Mouse (Mus musculus) monocyte, adult 2 months (primary cell): ENCODE measurements around the gene Cdcp2.
"Not testable (repeated sequence)": the region's sequence is repeated elsewhere in the genome, so short reads cannot be mapped to it uniquely, and the experiment has no call there.

Experiments
- DNase-seq, 2 experiments: peaks; one replicate each; pipeline ENCODE4 v3.0.0; 2022; ENCODE audit warnings: low spot score in 2 of 2, low read depth in 1 of 2

The Cdcp2 gene

GRCm38 (mm10) chr4:107084858-107085257, 11.8 kb upstream of the Cdcp2 start:
- no peak for DNase-seq

GRCm38 (mm10) chr4:107091696-107092095, 5.0 kb upstream of the Cdcp2 start:
- no peak for DNase-seq

GRCm38 (mm10) chr4:107094484-107095187, 2.1 kb upstream of the Cdcp2 start:
- DNase-seq, result no peak

GRCm38 (mm10) chr4:107096043-107096442, 648 bp upstream of the Cdcp2 start:
- DNase-seq, result no peak

- no peak for DNase-seq
These were observed 1.2 kb downstream of the Cdcp2 start for GRCm38 (mm10) chr4:107097871-107098270.

- DNase-seq, result no peak
These were observed 1.7 kb downstream of the Cdcp2 start for GRCm38 (mm10) chr4:107098375-107098774.

GRCm38 (mm10) chr4:107098791-107099525, 2.3 kb downstream of the Cdcp2 start:
- no peak for DNase-seq

- DNase-seq, result no peak
These were observed 5.5 kb downstream of the Cdcp2 start for GRCm38 (mm10) chr4:107102220-107102619.

GRCm38 (mm10) chr4:107106777-107107176, 10.1 kb downstream of the Cdcp2 start:
- DNase-seq, result no peak

GRCm38 (mm10) chr4:107108291-107108731, 11.6 kb downstream of the Cdcp2 start:
- DNase-seq, result no peak

GRCm38 (mm10) chr4:107109181-107109580, 12.5 kb downstream of the Cdcp2 start:
- not testable (repeated sequence) for DNase-seq

GRCm38 (mm10) chr4:107114278-107114677, 17.6 kb downstream of the Cdcp2 start:
- no peak for DNase-seq

- no peak for DNase-seq
These were observed 21.2 kb downstream of the Cdcp2 start for GRCm38 (mm10) chr4:107117741-107118385.

GRCm38 (mm10) chr4:107119056-107119455, 22.4 kb downstream of the Cdcp2 start:
- no peak for DNase-seq

GRCm38 (mm10) chr4:107120676-107121075, 24.0 kb downstream of the Cdcp2 start:
- no peak for DNase-seq

GRCm38 (mm10) chr4:107121165-107121943, 24.7 kb downstream of the Cdcp2 start:
- no peak for DNase-seq

GRCm38 (mm10) chr4:107124376-107124775, 27.7 kb downstream of the Cdcp2 start:
- no peak for DNase-seq

GRCm38 (mm10) chr4:107125101-107125500, 28.4 kb downstream of the Cdcp2 start:
- no peak for DNase-seq

- DNase-seq, result no peak
These were observed 29.7 kb downstream of the Cdcp2 start for GRCm38 (mm10) chr4:107126389-107126788.

- no peak for DNase-seq
These were observed 30.3 kb downstream of the Cdcp2 start for GRCm38 (mm10) chr4:107126891-107127524.
